Mouse (Mus musculus): Measurements from ENCODE around the gene Neil1. TPM values are rescaled to one million over a fixed set of nuclear protein-coding genes. Genes with fewer than 3 reads are reported as not detected.

The Neil1 gene
- total RNA-seq (2022): 1 to 10 TPM; 5.4 to 7.1 (median 6.1) TPM

DNA sequence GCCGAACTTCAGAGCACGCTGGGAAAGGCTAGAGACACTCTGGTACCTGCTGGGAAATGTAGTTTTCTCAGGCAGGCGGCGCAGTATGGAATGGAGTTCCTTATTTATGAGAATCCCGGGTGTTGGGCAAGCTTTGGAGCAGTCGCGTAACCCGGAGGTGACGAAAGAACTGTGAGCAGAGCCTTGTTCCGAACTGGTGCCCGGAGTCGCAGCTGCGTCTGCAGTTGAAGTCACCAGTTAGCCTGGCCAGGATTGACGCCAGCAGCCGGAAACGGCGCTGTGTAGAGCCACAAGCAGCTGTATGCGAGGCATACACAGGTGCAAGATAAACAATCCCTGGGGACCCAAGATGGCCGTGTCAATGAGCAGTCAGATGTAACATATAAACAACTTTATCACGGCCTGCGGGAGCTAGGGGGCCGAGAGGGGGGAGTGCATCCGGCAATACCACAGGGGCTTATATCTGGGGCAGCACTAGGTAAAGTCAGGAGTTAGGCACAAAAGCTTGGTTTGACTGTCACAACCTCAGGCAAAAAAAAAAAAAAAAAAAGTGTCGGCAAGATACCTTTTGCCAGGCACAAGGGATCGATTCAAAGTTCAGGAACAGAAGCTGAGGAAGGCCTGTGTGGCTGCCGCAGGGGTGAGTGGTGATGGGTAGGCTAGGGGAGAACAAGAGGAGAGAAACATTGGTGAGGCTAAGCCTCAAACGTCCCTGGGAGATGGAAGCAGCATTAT lies at the start of gene Neil1:
Gene Neil1 (minus strand): TSS at position 162 of the 735 bp plus-strand sequence.
- peak; percentile 91 for DNase-seq (ENCODE audit: low spot score)

DNA sequence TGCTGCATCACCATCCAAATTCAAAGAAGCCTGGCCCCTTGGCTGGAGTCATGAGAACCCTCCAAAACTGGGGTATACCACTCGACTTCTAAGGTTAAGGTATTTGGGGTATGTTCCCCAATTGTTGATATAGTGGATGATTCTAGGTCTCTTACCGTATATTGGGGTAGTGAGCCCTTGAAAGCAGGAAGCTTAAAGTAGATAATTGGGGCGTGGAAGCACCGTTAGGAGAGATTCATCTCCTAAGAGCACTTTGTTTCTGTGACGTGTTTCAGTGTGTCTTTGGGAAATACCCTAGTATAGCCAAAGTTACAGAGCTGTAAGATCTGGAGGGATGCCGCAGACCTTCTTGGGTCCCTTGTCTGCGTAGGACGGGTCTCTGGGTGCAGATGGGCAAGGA lies 49.3 kb upstream of the Neil1 start:
- no peak for DNase-seq (ENCODE audit: low spot score)

DNA sequence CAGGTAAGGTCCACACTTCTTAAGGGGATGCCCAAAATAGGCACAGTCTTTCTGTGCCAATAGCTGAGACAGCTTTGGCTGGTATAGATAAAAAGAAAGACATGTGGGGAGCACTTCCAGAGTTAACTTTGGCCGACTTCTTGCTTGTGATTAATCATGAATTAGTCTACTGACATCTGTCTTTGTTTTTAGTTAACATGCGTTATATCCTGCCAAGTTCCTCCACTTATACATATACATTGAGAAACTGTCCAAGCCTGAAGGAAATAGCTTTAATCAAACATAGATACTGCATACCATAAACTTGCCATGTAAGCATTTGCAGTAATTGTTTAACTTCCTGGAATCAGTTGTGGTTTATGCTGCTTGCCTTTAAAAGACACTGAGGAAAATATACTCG lies 48.6 kb upstream of the Neil1 start:
- no peak for DNase-seq (ENCODE audit: low spot score)

DNA sequence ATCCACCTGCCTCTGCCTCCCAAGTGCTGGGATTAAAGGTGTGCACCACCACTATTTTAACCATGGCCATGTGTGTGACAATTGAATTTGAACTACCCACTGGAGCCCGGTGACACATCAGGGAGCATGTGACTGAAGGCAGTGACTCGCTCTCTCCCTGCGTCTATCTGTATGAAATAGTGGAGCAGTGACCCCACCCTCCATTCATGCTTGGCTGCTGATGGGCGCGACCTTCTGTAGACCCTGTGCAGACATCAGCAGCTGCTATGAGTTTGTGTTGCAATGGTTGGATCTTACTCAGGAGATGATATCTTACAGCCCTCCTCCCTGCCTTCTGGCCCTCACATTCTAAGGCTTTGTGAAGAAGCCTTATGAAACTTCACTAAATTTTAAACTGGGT lies 20.3 kb upstream of the Neil1 start:
- DNase-seq (ENCODE audit: low spot score): no peak

DNA sequence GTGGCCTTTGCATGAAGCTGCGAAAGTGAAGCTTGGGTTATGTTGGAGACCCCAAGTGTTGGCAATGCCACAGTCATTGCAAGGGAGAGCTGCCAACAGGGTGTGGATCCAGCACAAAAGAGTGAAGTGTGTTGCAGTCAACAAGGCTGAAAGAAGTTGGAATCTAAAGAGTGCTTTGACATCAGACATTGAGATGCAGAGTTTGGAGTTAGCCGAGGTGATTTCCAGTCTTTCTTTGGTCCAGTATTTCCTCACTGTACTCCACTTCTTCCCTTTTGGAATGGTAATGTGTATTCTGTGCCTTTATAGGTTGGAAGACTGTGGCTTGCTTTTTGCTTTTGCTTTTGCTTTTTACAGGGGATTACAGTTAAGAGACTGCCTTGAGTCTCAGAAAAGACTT lies 18.1 kb upstream of the Neil1 start:
- DNase-seq (ENCODE audit: low spot score): no peak

DNA sequence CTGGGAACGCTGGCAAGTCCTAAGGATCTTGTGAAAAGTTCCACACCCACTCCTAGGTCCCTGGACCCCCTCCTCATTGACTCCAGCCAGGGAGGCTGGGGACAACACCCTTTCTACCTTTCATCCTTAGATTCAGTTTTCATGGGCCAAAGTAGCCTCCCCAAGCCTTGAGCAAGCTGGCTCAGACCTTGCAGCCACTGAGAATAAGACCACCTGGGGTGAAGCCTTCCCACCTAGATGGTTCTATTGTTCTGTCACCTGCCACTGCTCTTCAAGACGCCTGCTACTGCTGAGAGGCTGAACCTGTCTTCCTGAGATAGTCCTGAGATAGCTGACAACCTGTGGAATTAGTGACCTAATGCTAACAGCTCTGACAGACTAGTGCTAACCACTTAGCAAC lies 15.0 kb upstream of the Neil1 start:
- no peak for DNase-seq (ENCODE audit: low spot score)

DNA sequence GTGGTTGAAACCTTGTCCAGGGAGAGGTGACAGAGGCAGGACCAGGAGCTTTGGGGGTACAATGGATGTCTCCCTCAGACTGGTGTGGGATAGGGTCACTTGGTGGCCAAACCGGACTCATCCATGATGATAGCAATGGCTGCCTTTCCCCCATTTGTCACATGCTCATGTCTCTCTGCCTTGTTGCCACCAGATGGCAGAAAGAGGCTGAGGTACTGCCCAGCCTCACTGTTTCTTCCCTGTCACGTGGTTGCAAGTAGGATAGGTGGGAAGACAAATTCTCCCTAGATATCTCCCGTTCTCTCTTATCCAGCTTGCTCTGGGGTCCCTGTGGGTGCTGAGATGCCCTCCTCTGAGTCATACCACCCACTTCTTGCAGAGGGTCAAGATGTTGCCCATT lies 14.4 kb upstream of the Neil1 start:
- no peak for DNase-seq (ENCODE audit: low spot score)

DNA sequence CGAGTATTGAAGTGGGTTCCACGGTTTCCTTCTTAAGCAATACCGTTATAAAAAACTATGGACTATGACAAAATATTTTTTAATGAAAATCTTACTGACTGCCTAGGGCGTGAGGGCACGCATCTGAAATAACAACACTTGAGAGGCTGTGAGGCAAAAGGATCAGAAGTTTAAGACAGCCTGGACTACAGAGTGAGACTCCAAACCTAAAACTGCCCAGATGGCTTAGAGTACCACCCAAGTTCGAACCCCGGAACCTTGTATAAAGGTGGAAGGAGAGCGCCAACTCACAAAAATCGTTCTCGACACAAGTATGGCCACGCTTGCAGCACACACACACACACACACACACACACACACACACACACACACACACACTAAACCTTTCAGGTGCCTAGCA lies 10.4 kb upstream of the Neil1 start:
- no peak for DNase-seq (ENCODE audit: low spot score)

DNA sequence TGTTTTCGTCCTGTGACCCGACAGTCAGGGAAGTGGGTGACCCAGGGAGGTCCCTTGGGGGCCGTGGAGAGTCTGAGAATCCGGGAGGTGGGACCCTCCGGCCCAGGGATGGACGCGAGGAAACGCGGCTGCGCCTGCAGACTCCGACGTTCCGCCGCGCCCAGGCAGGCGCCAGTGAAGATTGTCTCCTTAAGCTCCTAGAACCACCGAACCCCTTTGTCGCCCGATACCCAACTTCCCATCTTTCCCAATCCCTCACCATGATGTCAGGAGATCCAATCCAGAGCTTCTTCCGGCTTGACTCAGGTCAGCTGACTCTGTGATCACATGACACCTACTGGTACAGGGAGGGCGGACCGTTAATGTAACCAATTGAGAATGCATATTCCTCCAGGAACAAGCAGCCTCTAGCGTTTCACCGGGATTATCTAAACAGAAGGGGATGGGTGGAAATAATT lies 9.9 kb upstream of the Neil1 start, which contains the start of gene Commd4:
Gene Commd4 (minus strand): TSS at position 319 of the 458 bp plus-strand sequence.
- DNase-seq (ENCODE audit: low spot score): peak; percentile 95

DNA sequence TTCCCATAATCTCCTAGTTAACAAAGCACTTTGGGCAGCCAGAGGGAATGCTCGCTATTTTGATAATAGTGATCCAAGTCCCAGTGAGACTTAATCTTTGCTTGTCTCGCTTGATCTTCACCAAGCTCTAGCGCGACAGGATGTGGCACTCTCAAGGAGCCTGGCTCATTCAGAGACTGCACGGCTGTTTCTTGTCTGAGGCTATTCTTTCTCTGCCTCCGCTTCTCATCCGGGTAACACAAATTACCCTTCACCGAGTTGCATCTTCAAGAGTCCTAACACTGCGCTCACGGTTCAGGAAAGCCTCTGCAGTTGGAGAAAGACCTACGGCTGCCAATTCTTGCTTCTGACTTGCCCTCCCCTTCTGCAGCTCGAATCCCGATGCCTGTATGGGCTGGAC lies 9.4 kb upstream of the Neil1 start:
- no peak for DNase-seq (ENCODE audit: low spot score)

DNA sequence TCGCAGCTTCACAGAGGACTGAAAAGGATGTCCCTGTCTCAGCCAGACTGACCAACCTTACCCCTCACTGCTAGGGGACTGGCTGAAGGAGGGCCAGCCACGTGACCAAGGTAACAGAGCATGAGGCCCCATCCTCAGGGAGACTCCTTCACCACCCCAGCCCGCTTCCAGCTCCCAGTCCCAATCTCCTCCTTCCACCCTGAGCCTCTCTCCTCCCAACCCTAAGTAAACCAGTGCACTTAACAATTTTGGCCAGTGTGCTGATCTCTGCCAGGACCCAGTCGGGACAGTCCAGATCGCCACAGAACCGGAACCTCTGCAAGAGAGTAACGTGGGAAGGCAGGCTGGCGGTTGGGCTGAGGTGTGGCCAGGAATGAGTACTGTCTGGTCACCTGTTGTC lies 8.7 kb upstream of the Neil1 start:
- DNase-seq (ENCODE audit: low spot score): no peak

DNA sequence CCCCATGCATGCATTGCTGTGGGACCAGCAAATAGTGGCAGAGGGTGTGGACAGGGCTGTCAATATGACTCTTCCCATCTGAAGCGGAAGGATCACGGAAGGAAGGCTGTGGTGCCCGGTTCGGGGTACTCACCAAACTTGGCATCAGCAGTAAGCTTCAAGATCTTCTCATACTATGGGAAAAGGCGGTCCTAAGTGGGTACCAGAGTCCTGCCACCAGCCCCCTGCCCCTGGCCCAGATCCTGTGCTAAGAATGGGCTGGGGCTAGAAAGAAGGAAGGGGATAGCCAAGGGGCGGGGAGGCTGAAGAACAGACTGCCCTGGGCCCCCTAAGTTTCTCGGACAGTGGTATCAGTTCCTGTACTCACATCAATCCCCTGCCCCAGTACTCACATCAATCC lies 8.3 kb upstream of the Neil1 start:
- DNase-seq (ENCODE audit: low spot score): no peak

DNA sequence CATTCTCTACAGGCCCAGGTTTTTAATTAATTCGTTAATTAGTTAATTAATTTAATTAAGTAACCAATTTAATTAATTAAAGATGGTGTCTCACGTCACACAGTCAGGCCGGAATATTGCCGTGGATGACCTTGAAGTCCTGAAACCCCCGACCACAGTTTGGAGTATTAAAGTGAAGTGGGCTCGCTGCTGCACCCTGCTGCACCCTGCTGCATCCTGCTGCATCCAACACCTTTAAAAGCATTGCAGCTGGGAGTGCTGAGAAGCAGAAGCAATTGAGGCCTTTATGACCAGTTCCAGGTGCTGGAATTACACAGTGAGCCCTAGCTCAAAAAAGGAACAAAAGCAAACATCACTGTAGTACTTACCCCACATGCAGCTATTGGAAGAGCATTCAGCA lies 4.2 kb upstream of the Neil1 start:
- DNase-seq (ENCODE audit: low spot score): no peak

DNA sequence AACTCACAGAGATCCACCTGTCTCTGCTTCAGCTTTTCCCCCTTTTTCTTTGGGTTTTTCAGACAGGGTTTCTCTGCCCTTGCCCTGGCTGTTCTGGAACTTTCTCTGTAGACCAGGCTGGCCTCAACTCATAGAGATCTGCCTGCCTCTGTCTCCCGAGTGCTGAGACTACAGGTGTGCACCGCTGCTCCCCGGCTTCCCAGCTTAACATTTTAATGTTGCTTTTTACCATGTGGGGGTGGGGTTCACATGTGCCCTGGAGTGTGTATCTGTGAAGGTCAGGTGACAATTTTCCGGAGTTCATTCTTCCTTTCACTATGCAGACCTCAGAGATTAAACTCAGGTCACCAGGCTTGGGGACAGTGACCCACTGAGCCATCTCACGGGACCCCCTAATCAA lies 2.1 kb upstream of the Neil1 start:
- no peak for DNase-seq (ENCODE audit: low spot score)

DNA sequence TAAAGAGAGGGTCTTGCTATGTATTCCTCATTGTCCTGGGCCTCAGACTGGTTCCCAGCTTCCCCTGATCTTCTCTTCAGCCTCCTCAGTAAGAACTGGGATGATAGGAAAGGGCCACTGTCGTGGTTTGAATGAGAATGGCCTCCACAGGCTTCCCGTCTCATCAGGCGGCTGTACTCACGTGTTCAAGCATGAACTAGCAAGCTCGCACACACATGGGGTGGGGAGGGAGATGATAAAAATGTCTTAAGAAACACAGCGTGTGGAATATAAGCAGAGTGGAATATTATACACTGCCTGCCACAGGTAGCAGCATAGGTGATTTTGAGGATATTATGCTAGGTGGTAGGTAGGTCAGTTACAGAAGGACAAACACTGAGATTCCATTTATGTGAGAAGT lies 916 bp upstream of the Neil1 start:
- DNase-seq (ENCODE audit: low spot score): no peak

DNA sequence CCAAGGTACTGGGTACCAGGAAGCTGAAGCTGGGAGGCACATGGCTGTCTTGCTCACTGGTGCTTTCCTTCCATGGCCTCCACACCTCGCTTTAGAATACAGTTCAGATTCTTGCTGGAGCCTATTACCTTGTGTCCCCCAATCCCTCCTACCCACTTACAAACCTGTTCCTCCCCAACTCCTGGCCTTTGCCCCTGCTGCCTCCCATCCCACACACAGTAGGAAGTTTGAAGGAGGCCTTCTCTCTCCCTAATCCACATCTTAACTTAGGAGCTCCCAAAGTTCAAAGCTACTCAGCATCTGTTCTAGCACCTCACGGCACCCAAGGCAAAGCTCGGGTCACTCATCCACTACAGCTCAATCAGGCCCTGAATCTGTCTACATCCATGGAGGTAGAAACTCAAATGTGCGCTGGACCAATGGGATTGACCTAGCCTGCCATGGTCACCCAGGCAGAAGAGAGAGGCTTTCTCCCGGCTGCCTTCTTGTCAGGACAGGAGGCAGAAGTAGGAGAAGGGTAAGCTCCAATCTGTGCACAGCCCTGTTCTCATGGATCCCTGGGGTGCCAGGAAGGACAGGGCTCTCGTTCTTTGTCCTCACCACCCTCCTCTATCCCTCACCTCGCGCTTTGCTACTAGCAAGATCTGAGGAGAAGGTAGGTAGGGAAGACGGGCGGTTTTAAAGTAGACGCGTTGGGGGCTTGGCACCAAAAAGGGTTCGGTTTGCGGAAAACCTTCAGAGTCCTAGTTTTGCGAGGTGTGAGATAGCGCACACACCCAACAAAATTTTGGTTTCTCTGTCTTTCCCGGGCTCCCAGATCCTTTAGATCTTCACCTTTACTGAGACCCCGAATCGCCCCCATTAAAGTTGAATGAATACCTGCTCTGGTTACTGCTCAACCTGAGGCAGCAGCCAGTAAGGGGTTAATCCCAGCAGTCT lies 631 bp downstream of the Neil1 start:
- peak; percentile 20 for DNase-seq (ENCODE audit: low spot score)

DNA sequence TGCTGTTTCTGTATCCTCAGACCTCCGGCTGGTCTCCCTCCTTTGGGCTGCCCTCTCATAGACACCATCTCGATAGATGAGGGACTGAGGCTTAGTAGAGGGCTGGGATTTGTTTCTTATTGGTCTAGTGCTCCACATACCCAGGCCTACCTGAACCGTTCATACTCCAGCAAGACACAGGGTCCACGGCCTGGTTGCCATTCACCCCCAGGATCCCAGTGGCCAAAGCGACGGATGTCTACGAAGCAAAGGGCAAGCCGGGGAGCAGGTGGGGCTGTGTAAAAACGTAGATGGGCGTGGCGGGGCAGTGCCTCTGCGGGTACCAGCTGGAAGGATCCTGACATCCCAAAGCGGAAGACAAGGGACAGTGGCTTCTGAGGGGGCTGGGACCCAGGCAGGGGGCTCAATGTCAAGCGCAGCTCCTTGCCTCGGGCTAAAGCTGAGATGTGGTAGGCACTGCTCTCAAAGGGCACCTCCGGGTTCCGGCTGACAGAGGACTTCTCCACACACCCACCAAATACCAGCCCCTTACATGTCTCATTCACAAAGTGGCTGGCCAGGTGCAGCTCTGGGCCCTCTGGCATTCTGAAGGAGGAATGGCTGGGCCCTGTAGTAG lies 1.5 kb downstream of the Neil1 start:
- DNase-seq (ENCODE audit: low spot score): no peak

DNA sequence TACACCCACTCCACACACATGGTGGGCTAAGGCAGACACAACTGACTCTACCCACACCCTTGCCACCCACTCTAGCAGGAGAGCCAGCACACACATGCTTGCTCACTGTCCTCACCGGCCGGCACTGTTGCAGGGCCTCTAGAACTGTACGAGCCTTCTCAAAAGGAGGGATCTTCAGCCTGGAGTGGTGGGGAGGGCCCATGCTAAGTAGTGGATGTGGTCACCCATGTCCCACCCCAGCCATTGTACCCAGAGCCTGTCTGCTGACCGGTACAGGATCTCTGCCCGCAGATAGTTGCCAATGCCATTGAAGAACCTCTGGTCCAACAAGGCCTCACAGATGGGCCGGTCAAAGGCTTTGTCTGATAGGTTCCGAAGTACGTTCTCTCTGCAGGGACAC lies 3.3 kb downstream of the Neil1 start:
- DNase-seq (ENCODE audit: low spot score): no peak

DNA sequence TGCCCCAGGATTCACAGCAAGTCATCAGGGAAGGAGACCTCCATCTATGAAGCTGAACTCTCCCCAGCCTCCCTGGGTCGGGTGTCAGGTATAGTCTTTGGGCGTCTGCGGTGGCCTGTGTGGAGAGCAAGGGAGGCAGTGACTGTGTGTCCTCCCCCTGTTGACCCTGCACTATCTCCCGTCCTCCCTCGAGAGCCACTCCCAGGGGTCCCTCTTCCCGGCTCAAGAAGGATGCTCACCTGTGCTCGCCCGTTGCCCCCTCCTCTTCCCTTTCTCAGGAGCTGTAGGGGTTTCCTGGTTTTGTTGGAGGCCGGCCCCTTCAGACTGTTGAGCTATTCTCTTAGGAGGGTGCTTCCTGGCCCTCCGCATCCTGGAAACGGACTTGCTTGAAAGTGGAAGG lies 4.9 kb downstream of the Neil1 start:
- no peak for DNase-seq (ENCODE audit: low spot score)

DNA sequence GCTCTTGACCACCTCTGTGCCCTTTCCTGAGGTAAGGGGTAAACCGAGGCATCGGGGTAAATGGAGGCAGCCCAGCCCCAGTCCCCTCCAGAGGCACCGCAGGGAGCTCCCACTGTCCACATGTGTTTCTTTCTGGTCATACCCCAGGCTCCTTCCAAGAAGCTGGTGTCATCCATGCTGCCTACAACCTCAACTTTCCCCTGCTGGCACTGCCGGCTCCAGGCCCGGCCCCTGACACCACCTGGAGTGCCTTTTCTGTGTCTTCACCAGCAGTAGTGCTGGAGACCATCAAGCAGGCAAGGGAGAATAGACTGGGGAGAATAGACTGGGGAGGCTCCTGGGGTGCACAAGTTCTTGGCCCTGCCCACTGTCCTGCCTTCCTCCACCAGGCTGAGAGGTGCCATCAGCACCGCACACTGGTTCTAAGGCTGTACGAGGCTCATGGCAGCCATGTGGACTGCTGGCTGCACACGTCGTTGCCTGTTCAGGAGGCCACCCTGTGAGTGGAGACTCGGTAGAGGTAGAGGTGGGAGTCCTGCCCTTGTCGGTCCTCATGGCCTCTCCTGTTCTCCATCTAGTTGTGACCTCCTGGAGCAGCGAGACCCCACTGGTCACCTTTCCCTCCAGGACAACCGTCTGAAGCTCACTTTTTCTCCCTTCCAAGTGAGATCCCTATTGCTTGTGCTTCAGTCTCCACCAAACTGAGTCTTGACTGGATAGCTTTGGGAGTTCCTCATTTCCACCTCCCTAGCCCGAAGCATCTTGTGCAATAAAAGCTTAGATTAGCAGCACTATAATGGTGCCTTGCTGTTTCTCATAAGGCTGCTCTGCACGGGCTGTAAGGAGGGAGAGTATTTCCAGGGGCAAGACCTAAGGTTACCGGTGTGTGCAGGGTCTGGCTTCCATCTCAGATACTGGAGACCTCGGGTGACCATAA lies 6.4 kb downstream of the Neil1 start:
- no peak for DNase-seq (ENCODE audit: low spot score)

DNA sequence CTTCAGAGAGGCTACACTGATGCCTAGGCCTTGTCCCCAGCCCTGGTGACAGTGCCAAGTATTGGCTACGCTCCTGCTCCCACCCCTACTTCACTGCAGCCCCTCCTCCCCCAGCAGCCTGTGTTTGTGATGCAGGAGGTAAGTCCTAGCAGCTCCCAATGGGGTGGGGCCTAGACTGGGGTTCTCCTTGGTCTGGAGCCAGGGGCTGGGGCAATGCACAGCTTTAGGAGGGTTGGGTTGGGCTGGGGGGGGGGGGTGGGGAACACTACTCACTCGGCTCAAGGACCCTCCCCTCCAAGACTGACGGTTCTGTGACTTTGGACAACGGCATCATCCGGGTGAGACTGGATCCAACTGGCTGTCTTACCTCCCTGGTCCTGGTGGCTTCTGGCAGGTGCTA lies 8.5 kb downstream of the Neil1 start:
- DNase-seq (ENCODE audit: low spot score): no peak

All from heart, adult 8-10 months (tissue).